Comparison of ENCODE assay signal across 7 mouse cellular contexts in genomic region chr13:100843016-100843725, GRCm38 (mm10). TPM values are rescaled to one million over a fixed set of nuclear protein-coding genes. Genes with fewer than 3 reads are reported as not detected.
A peak's percentile ranks its signal among the peaks of the same experiment; 100 is the strongest.
DNase-seq lines count a peak whose midpoint lies in the region; ATAC-seq lines count a peak whose summit lies in the region.

No protein-coding gene starts in this region.

- no peak overlapping the region for H3K4me2 ChIP-seq in liver, embryonic 16.5 days (ENCODE audit: low read depth, low read length)

- H3K4me3 ChIP-seq in liver, embryonic 16.5 days (ENCODE audit: low read depth, low read length), result no peak overlapping the region

- peak; percentile 76 for ATAC-seq in liver, embryonic 16.5 days (ENCODE audit: low read depth)

- H3K36me3 ChIP-seq in liver, embryonic 16.5 days (ENCODE audit: control insufficient read depth, insufficient read depth), result no peaks in the 10 kb centered on the region

- DNase-seq in adrenal gland, adult 2 months, result peak; percentile 62
- DNase-seq in adrenal gland, postnatal 25 days, result peak; percentile 46
- peak; percentile 55 for DNase-seq in heart, postnatal 25 days (ENCODE audit: low spot score)
- DNase-seq in spleen, postnatal 4 days (ENCODE audit: low spot score in 2 of 2), result no peak
- DNase-seq in layer of hippocampus, postnatal 36 days, result no peak
- DNase-seq in embryo, embryonic 11 days, result no peak

- H3K9me3 ChIP-seq in liver, embryonic 16.5 days (replicated peaks; ENCODE audit: control insufficient read depth, low read length), result no peaks in the 10 kb centered on the region

- H3K27ac ChIP-seq in liver, embryonic 16.5 days (ENCODE audit: low read length), result no peak overlapping the region

- H3K9ac ChIP-seq in liver, embryonic 16.5 days (ENCODE audit: low read depth, low read length), result no peak overlapping the region

- intact Hi-C loops in heart, postnatal 25 days (cut with DNase I), result no loop called here

- H3K4me1 ChIP-seq in liver, embryonic 16.5 days (ENCODE audit: control insufficient read depth, low read depth, low read length), result no peaks in the 10 kb centered on the region; the same call in 1 of the 2 replicates

- H3K27me3 ChIP-seq in liver, embryonic 16.5 days (ENCODE audit: control insufficient read depth, insufficient read depth, low read depth, low read length), result no peaks in the 10 kb centered on the region

- WGBS in liver, embryonic 16.5 days (ENCODE audit: insufficient replicate concordance), result 50% methylated on average over 7 of the region's 7 CpGs

RNA-seq across cellular contexts. Expression of gene Slc30a5, which starts 9.9 kb away (rescaled TPM):
- total RNA-seq in adrenal gland, adult 2 months (2021), result 10 to 100 TPM; 42.5 to 45.0 TPM
- polyA plus RNA-seq in adrenal gland, adult 2 months (2012; rRNA removed), result 16.9 and 19.8 TPM in 2 replicates
- 46.1 and 47.9 TPM in 2 replicates for total RNA-seq in adrenal gland, postnatal 25 days (2021)
- 10 to 100 TPM; 20.5 to 23.8 TPM for total RNA-seq in heart, postnatal 25 days (2021)
- 21.2 and 22.3 TPM in 2 replicates for polyA plus RNA-seq in liver, embryonic 16.5 days (2015; fragmentation: Nextera tagmentation; extraction: Ambion mirVana)
- 10 to 100 TPM; 39.9 to 40.7 TPM for total RNA-seq in layer of hippocampus, postnatal 36 days (2021)

RNA-seq across cellular contexts. Expression of gene Ccnb1, which starts 56.8 kb away (rescaled TPM):
- 1 to 10 TPM; 2.2 to 2.6 TPM for total RNA-seq in adrenal gland, adult 2 months (2021)
- 0.86 and 1.2 TPM in 2 replicates for polyA plus RNA-seq in adrenal gland, adult 2 months (2012; rRNA removed)
- 9.4 and 12.2 TPM in 2 replicates for total RNA-seq in adrenal gland, postnatal 25 days (2021)
- 1 to 10 TPM in 1 of 2 experiments, under 1 TPM in 1; 0.55 to 1.4 TPM for total RNA-seq in heart, postnatal 25 days (2021)
- 186 and 211 TPM in 2 replicates for polyA plus RNA-seq in liver, embryonic 16.5 days (2015; fragmentation: Nextera tagmentation; extraction: Ambion mirVana)
- 1 to 10 TPM; 1.1 to 1.2 TPM for total RNA-seq in layer of hippocampus, postnatal 36 days (2021)

Comparison
In these comparisons a context has a peak if more than half of its experiments do, and no peak if none do; other contexts are left out.
1. DNase-seq: peak in adrenal gland, adult 2 months (single experiment), adrenal gland, postnatal 25 days (single experiment) and heart, postnatal 25 days (single experiment); none in spleen, postnatal 4 days (0 of 2), layer of hippocampus, postnatal 36 days (0 of 2) and embryo, embryonic 11 days (single experiment).